Mouse (Mus musculus) CH12.LX (cell line): ENCODE measurements around the gene Nod2.
A peak's percentile ranks its signal among the peaks of the same experiment; 100 is the strongest.

ENCODE experiments used
- CTCF ChIP-seq, 2 experiments: IDR thresholded peaks in 1 of 2; conservative IDR thresholded peaks in 1 of 2; 2 replicates each; pipeline ENCODE4 v1.5.1; 2011 to 2012; ENCODE audit warnings: low read depth in 2 of 2, low read length in 2 of 2, improper control_type of control experiment in 1 of 2, inconsistent platforms in 1 of 2, mild to moderate bottlenecking in 1 of 2, moderate library complexity in 1 of 2
- EP300 ChIP-seq: IDR thresholded peaks from 2 replicates; pipeline ENCODE4 v1.6.1; 2011; ENCODE audit warnings: low read length, improper control_type of control experiment
- JUND ChIP-seq: conservative IDR thresholded peaks from 2 replicates; pipeline ENCODE4 v1.6.1; 2011; ENCODE audit warnings: low read depth, low read length, improper control_type of control experiment
- MAX ChIP-seq: IDR thresholded peaks from 2 replicates; pipeline ENCODE4 v1.6.1; 2011; ENCODE audit warnings: low read length, improper control_type of control experiment
- MXI1 ChIP-seq: IDR thresholded peaks from 2 replicates; pipeline ENCODE4 v1.6.1; 2011; ENCODE audit warnings: mild to moderate bottlenecking, low read depth, low read length, improper control_type of control experiment
- POLR2A ChIP-seq: IDR thresholded peaks from 2 replicates; pipeline ENCODE4 v1.6.1; 2011; ENCODE audit warnings: low read depth, mild to moderate bottlenecking, improper control_type of control experiment, low read length
- POLR2AphosphoS2 ChIP-seq: IDR thresholded peaks from 2 replicates; pipeline ENCODE4 v1.6.1; 2011; ENCODE audit warnings: low read depth, low read length, improper control_type of control experiment
- SMC3 ChIP-seq: IDR thresholded peaks from 2 replicates; pipeline ENCODE4 v1.6.1; 2011; ENCODE audit warnings: low read depth, low read length, improper control_type of control experiment
- ZMIZ1 ChIP-seq: IDR thresholded peaks from 2 replicates; pipeline ENCODE4 v1.6.1; 2012; ENCODE audit warnings: low read depth, mild to moderate bottlenecking, inconsistent platforms, low read length, improper control_type of control experiment

- TF ChIP-seq POLR2A (no peak), ZMIZ1 (no peak), CTCF (conservative IDR thresholded peaks at IDR 0.05 in 1 of 2, IDR thresholded peaks at IDR 0.05 in 1 of 2; ENCODE audit: low read depth in 2 of 2, low read length in 2 of 2) (peak; percentile 86 to 95), JUND (no peak), EP300 (no peak), POLR2AphosphoS2 (no peak), MXI1 (no peak), MAX (no peak), SMC3 (peak; percentile 95)
Measured at GRCm38 (mm10) chr8:88621408-88621807, 25.7 kb upstream of the Nod2 start.
